Mouse (Mus musculus): ENCODE results near the gene Sap30bp.

DNA sequence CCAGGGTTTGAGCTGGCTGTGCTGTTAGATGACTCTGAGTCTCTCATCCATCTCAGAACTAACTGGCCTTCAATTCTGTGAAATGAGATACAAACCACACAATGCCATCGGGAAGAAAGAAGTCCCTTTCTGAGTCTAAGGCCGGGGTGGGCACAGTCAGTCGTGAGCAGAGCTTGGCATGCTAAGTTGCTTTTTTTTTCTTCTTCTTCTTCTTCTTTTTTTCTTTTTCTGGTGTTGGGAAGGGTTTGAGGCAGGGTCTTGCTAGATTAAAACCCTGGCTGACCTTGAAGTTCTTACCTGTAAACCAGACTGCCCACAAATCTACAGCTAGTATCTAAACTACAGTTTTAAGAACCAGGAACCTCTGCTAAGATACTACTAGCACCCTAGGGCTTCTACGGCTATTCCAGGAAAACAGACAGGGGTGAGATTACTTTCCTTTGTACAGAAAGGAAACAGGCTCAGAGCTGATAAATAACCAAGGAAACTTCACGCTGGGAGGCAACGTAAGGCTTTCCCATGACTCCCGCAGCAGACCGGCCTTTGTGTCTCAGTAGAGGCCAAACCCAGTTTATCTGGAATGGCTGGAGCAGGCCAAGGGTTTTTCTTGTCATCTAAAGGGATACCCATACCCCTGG is 71.2 kb downstream of the Sap30bp start:
- TF ChIP-seq CTCF (IDR thresholded peaks at IDR 0.05) (no peak), POLR2A (IDR thresholded peaks at IDR 0.05; ENCODE audit: insufficient read depth, low read depth, low read length) (no peak)
